Mouse (Mus musculus): ENCODE results near the gene Cdk2. TPM values are rescaled to one million over a fixed set of nuclear protein-coding genes. Genes with fewer than 3 reads are reported as not detected.
"Not testable (repeated sequence)": the region's sequence is repeated elsewhere in the genome, so short reads cannot be mapped to it uniquely, and the experiment has no call there.

The Cdk2 gene
- polyA plus RNA-seq, 2 experiments = 106 to 132 TPM

DNA sequence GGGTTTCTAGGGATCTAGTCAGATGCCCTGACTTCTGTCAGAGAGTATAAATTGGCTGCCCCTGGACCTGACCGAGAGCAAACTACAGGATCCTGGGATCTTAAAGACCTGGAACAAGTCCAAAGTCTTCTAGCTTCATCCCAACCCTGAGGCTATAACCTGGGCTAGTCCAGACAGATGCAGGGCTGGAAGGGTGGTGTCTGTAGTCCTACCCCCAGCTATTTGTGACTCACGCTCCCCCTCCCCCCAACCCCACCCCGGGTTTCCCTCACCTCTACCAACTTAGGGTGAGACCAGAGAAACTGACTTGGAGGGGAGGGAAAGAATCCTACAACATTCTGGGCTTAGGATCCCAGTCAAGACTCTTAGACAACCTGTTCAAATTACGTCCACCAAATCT is 37.8 kb upstream of the Cdk2 start:
- Histone ChIP-seq H3K4me2 (replicated peaks; ENCODE audit: low read depth, low read length, severe bottlenecking) (peak overlapping the region; percentile 88; the same call in 1 of the 2 replicates), H3K9me3 (ENCODE audit: control insufficient read depth, low read length) (no peaks in the 10 kb centered on the region), H3K36me3 (ENCODE audit: control insufficient read depth, insufficient read depth, low read length) (no peaks in the 10 kb centered on the region), H3K4me1 (ENCODE audit: control insufficient read depth, insufficient read depth, low read length) (peaks cover 16% of the 10 kb centered on the region), H3K27ac (replicated peaks; ENCODE audit: low read depth, low read length) (no peak overlapping the region), H3K4me3 (replicated peaks; ENCODE audit: low read length) (peak overlapping the region; percentile 72), H3K9ac (ENCODE audit: low read depth, low read length, severe bottlenecking) (no peak overlapping the region), H3K27me3 (ENCODE audit: control insufficient read depth, insufficient read depth, low read length) (peaks cover 8% of the 10 kb centered on the region; the same call in 1 of the 2 replicates)
- peak; percentile 40 for DNase-seq (ENCODE audit: low spot score)
- ATAC-seq (ENCODE audit: low FRiP score, low read depth) = no peak
- WGBS = 21% methylated on average over 4 of the region's 4 CpGs
- no peak for TF ChIP-seq POLR2A (IDR thresholded peaks at IDR 0.05; ENCODE audit: borderline replicate concordance, extremely low read depth, insufficient read depth, insufficient read length)

DNA sequence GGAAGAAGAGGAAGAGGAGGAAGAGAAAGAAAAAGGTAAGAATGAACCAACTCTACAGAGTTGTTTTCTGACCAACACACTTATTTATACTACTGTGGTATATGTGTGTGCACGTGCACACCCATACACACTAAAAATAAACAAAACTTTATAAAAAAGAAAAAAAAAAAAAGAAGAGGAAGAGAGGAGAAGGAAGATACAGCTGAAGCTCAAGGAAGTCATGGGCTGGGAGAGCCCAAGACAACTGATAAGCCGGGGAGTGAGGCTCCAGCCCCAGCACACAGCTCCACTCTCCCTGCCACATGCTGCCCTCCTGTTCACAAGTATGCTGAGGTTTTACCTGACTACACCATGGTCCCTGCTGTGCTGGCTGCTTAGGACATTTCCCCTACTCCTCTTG is 35.5 kb upstream of the Cdk2 start:
- H3K4me1 ChIP-seq (ENCODE audit: control insufficient read depth, insufficient read depth, low read length) = peaks cover 16% of the 10 kb centered on the region
- ATAC-seq (ENCODE audit: low FRiP score, low read depth) = no peak
- no peak overlapping the region for H3K9ac ChIP-seq (ENCODE audit: low read depth, low read length, severe bottlenecking)
- H3K4me2 ChIP-seq (replicated peaks; ENCODE audit: low read depth, low read length, severe bottlenecking) = no peak overlapping the region
- TF ChIP-seq POLR2A (IDR thresholded peaks at IDR 0.05; ENCODE audit: borderline replicate concordance, extremely low read depth, insufficient read depth, insufficient read length) = no peak
- no peak overlapping the region for H3K4me3 ChIP-seq (replicated peaks; ENCODE audit: low read length)
- H3K36me3 ChIP-seq (ENCODE audit: control insufficient read depth, insufficient read depth, low read length) = peaks cover 3% of the 10 kb centered on the region; the same call in 1 of the 2 replicates
- no peak for DNase-seq (ENCODE audit: low spot score)
- H3K9me3 ChIP-seq (ENCODE audit: control insufficient read depth, low read length) = no peaks in the 10 kb centered on the region
- H3K27ac ChIP-seq (replicated peaks; ENCODE audit: low read depth, low read length) = no peak overlapping the region
- 69% methylated on average over 2 of the region's 2 CpGs for WGBS
- peaks cover 8% of the 10 kb centered on the region; the same call in 1 of the 2 replicates for H3K27me3 ChIP-seq (ENCODE audit: control insufficient read depth, insufficient read depth, low read length)

DNA sequence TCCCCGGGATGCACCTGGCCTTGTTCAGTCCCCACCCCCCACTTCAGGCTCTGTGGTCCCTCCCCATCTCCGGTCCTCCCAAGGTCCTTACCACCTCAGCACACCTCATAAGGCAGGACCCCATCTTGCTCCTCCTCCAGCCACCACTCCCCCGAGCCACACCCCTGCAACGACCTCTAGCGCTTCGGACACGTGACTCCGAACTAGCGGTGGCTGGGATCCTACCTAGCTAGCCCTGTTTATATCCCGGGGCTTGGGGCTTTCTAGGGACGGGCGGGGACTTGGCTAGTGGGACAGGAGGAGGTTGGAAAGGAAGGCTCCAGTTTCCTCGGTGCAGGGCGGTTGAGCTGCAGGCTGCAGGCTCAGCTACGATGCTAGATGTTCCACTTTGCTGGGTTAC is 32.6 kb upstream of the Cdk2 start:
- peak overlapping the region; percentile 38 for H3K4me2 ChIP-seq (replicated peaks; ENCODE audit: low read depth, low read length, severe bottlenecking)
- H3K36me3 ChIP-seq (ENCODE audit: control insufficient read depth, insufficient read depth, low read length) = peaks cover 17% of the 10 kb centered on the region
- 3% methylated on average over 15 of the region's 15 CpGs for WGBS
- no peak for TF ChIP-seq POLR2A (IDR thresholded peaks at IDR 0.05; ENCODE audit: borderline replicate concordance, extremely low read depth, insufficient read depth, insufficient read length)
- H3K4me3 ChIP-seq (replicated peaks; ENCODE audit: low read length) = no peak overlapping the region
- H3K27ac ChIP-seq (replicated peaks; ENCODE audit: low read depth, low read length) = no peak overlapping the region
- H3K9ac ChIP-seq (ENCODE audit: low read depth, low read length, severe bottlenecking) = 0 out of 2 replicates have a peak overlapping the region, but pooled peaks have one; percentile 25
- H3K9me3 ChIP-seq (ENCODE audit: control insufficient read depth, low read length) = no peaks in the 10 kb centered on the region
- DNase-seq (ENCODE audit: low spot score) (no peak), ATAC-seq (ENCODE audit: low FRiP score, low read depth) (no peak)
- H3K4me1 ChIP-seq (ENCODE audit: control insufficient read depth, insufficient read depth, low read length) = no peaks in the 10 kb centered on the region
- H3K27me3 ChIP-seq (ENCODE audit: control insufficient read depth, insufficient read depth, low read length) = peaks cover 2% of the 10 kb centered on the region; the same call in 1 of the 2 replicates

DNA sequence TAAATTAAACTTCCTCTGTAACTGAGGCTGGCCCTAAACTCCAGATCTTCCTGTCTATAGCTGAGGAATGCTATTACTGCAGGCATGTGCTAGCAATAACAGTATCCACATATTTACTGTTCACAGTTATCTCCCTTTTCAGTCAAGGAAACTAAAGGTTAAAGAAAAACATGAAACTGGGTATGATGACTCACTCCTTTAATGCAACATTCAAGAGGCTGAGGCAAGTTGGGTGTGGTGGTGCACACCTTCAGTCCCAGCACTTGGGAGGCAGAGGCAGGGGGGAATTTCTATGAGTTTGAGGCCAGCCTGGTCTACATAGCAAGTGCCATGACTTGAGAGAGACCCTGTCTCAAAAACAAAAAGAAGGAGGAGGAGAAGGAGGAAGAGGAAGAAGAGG is 27.2 kb upstream of the Cdk2 start:
- ATAC-seq (ENCODE audit: low FRiP score, low read depth) = no peak
- peaks cover 17% of the 10 kb centered on the region for H3K36me3 ChIP-seq (ENCODE audit: control insufficient read depth, insufficient read depth, low read length)
- TF ChIP-seq POLR2A (IDR thresholded peaks at IDR 0.05; ENCODE audit: borderline replicate concordance, extremely low read depth, insufficient read depth, insufficient read length) = no peak
- H3K4me3 ChIP-seq (replicated peaks; ENCODE audit: low read length) = no peak overlapping the region
- no peaks in the 10 kb centered on the region for H3K27me3 ChIP-seq (ENCODE audit: control insufficient read depth, insufficient read depth, low read length)
- no peak for DNase-seq (ENCODE audit: low spot score)
- H3K4me1 ChIP-seq (ENCODE audit: control insufficient read depth, insufficient read depth, low read length) = no peaks in the 10 kb centered on the region
- no peak overlapping the region for H3K9ac ChIP-seq (ENCODE audit: low read depth, low read length, severe bottlenecking)
- no peak overlapping the region for H3K27ac ChIP-seq (replicated peaks; ENCODE audit: low read depth, low read length)
- no peak overlapping the region for H3K4me2 ChIP-seq (replicated peaks; ENCODE audit: low read depth, low read length, severe bottlenecking)
- H3K9me3 ChIP-seq (ENCODE audit: control insufficient read depth, low read length) = no peaks in the 10 kb centered on the region

DNA sequence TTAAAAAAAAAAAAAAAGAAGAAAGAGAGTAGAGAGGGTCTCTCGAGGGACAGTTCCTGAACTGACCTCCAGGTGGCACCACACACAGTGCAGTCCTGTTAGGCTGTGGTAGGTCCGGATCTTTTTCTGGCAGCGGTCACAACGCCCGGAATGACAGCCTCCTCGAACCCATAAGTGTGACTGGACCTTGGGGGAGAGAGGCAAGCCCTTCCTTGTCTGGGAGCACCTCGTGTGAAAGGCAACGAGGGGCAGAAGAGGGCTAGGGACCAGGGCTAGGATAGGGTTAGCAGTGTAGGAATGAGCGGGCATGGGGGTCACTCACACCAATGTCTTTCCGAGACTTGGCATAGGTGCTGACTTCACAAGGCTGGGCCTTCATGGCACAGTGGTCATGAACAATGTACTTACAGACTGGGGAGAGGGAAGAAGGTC is 26.2 kb upstream of the Cdk2 start:
- Histone ChIP-seq H3K4me3 (replicated peaks; ENCODE audit: low read length) (no peak overlapping the region), H3K27ac (replicated peaks; ENCODE audit: low read depth, low read length) (no peak overlapping the region), H3K36me3 (ENCODE audit: control insufficient read depth, insufficient read depth, low read length) (peaks cover 14% of the 10 kb centered on the region; the same call in 1 of the 2 replicates), H3K9me3 (ENCODE audit: control insufficient read depth, low read length) (no peaks in the 10 kb centered on the region), H3K9ac (ENCODE audit: low read depth, low read length, severe bottlenecking) (no peak overlapping the region), H3K4me2 (replicated peaks; ENCODE audit: low read depth, low read length, severe bottlenecking) (no peak overlapping the region), H3K4me1 (ENCODE audit: control insufficient read depth, insufficient read depth, low read length) (no peaks in the 10 kb centered on the region), H3K27me3 (ENCODE audit: control insufficient read depth, insufficient read depth, low read length) (no peaks in the 10 kb centered on the region)
- peak; percentile 82 for DNase-seq (ENCODE audit: low spot score)
- no peak for ATAC-seq (ENCODE audit: low FRiP score, low read depth)
- TF ChIP-seq POLR2A (IDR thresholded peaks at IDR 0.05; ENCODE audit: borderline replicate concordance, extremely low read depth, insufficient read depth, insufficient read length) = no peak
- 19% methylated on average over 10 of the region's 10 CpGs for WGBS

DNA sequence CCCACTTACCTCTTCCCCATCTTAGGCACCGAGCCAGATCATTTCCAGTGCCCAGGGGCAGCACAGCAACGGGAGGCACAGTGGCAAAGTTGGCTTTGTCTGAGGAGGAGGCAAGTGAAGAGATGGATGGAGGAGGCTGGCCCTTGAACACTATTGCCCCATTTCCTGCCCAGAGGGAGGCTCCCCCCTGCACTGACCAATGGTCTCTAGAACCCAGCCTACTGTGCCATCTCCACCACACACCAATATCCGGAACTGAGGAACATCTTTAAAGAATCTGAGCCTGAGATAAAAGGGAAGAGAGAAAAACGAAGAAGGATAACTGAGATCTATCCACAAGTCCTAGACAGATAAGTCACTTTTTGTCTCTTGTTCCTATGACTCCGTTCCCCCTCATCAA is 23.2 kb upstream of the Cdk2 start:
- Histone ChIP-seq H3K27ac (replicated peaks; ENCODE audit: low read depth, low read length) (no peak overlapping the region), H3K27me3 (ENCODE audit: control insufficient read depth, insufficient read depth, low read length) (no peaks in the 10 kb centered on the region), H3K9me3 (ENCODE audit: control insufficient read depth, low read length) (no peaks in the 10 kb centered on the region), H3K9ac (ENCODE audit: low read depth, low read length, severe bottlenecking) (no peak overlapping the region), H3K36me3 (ENCODE audit: control insufficient read depth, insufficient read depth, low read length) (peaks cover 4% of the 10 kb centered on the region; the same call in 1 of the 2 replicates), H3K4me1 (ENCODE audit: control insufficient read depth, insufficient read depth, low read length) (no peaks in the 10 kb centered on the region), H3K4me2 (replicated peaks; ENCODE audit: low read depth, low read length, severe bottlenecking) (no peak overlapping the region), H3K4me3 (replicated peaks; ENCODE audit: low read length) (no peak overlapping the region)
- 79% methylated on average over 5 of the region's 5 CpGs for WGBS
- no peak for ATAC-seq (ENCODE audit: low FRiP score, low read depth)
- DNase-seq (ENCODE audit: low spot score) = no peak
- TF ChIP-seq POLR2A (IDR thresholded peaks at IDR 0.05; ENCODE audit: borderline replicate concordance, extremely low read depth, insufficient read depth, insufficient read length) = no peak

DNA sequence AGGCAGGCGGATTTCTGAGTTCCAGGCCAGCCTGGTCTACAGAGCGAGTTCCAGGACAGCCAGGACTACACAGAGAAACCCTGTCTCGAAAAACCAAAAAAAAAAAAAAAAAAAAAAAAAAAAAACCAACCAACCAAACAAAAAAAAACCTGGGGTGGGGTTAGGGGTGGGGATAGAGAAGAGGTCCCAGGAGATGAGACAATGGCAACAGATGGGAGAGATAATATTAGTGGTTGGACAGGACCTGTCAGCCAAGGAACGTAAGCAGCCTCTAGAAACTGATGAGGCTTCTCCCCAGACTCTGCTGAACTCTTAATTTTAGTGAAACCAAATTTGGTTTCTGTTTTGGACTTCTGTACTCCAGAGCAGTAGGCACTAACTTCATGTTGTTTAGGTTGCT is 20.6 kb upstream of the Cdk2 start:
- H3K4me1 ChIP-seq (ENCODE audit: control insufficient read depth, insufficient read depth, low read length); H3K36me3 ChIP-seq (ENCODE audit: control insufficient read depth, insufficient read depth, low read length); DNase-seq (ENCODE audit: low spot score); ATAC-seq (ENCODE audit: low FRiP score, low read depth); H3K9ac ChIP-seq (ENCODE audit: low read depth, low read length, severe bottlenecking); H3K4me3 ChIP-seq (replicated peaks; ENCODE audit: low read length); H3K27me3 ChIP-seq (ENCODE audit: control insufficient read depth, insufficient read depth, low read length); H3K9me3 ChIP-seq (ENCODE audit: control insufficient read depth, low read length); H3K4me2 ChIP-seq (replicated peaks; ENCODE audit: low read depth, low read length, severe bottlenecking); H3K27ac ChIP-seq (replicated peaks; ENCODE audit: low read depth, low read length): not testable (repeated sequence)
- WGBS = 75% methylated on average over 3 of the region's 4 CpGs

Measured in limb, embryonic 14.5 days (tissue).